Mouse (Mus musculus) cerebellum, postnatal 14 days (tissue): ENCODE data around the gene Slc15a5.

Source experiments
- DNase-seq, 2 experiments: peaks; one replicate each; pipeline ENCODE4 v3.0.0; 2021; ENCODE audit warnings: mixed read lengths in 2 of 2

The Slc15a5 gene

DNA sequence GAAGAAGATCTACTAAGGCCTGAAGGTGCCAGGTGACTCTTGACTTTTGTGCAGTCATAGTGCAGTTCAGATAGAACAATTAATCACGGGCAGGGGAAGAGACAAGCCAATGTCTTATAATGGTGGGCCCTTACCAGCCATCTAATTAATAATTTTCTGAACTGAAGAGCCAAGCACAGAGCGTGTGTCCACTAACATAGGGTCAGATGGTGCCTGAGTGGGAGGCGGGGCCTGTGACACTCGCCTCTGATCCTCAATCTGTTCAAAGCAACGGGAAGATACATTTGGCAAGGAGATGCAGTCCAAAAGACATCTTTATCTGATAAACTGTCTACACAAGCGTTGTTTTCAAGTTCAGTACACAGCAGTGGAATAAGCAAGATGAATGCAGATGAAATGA lies 122.1 kb downstream of the Slc15a5 start:
- DNase-seq: peak; percentile 26 to 32

DNA sequence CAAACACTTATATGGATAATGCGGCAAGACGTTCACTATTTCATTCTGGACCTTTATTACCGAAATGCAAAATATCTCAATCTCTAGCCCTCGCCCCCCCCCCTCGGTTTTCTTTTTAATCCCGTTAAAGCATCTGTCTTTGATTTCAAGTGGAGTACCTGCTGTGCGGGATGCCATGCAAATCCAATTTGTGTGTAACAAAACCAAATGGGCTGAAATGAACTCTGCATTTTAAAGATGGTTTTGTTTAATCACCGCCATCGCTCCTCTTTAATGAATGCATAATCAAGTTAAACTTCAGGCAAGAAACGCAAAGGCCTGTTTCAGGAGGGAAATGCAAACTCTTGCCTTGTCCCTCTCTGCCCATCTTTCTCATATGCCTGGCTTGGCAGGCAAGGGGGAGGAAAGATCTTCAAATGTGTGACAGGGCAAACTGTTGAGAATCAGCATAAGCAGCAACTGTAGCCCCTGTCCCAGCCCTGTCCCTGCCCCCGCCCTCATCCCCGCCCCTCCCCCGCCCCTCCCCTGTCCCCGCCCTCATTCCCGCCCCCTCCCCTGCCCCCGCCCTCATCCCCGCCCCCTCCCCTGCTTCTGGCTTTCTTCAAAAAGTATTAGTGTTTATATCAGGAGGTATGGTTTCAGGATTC lies 122.8 kb downstream of the Slc15a5 start:
- peak in 1 of 2 experiments; percentile 21 for DNase-seq

DNA sequence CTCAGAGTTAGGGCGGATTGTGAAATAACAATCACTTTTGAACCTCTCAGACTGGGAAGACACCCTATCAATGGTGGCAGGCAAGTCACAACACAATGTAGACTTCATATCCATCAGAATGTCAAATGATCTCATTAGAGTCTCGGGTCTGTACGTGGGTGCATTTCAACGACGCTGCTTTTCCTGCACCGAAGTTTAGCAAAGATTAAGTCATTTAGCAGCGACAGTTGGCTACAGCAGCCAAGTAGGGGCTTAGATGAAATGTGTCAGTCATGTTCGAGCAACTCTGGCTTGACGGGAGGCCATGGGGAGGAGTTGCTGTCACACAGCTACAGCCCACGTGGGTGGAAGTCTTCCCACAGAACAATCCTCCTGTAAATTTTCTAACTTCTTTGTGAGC lies 133.2 kb downstream of the Slc15a5 start:
- DNase-seq: no peak

DNA sequence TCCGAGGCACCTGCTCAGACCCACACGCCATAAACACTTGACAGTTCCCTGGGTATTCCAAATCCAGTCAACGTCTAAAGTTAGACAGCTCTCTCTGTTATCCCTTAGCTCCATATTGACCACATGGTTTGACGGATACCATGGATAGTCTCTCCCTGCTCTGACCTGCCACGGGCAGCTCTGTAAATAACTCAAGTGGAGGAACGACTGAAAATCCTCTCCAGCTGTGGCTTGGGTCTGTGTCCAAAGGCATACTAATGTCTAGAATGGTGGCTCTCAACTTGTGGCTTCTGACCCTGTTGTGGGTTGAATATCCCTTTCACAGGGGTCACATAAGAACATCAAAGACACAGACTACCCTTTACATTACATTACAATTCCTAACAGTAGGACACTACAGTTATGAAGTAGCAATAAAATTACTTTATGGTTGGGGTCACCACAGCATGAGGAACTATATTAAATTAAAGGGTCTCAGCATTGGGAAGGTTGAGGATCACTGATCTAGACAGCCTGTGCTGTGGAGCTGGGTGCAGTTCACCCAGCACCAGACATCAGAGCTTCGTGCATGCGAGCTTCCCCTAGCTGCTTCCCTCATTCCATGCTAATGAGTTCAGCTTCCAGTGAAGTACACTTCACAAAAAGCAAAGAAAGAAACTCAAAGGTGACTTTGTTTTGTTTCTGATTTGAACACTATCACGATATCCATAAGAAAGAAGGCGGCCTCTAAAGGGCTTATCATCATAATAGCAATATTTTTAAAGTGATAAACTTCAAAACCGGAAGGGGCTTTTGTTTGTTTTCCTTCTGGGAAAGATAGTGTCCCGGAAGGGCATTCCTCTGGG lies 139.1 kb downstream of the Slc15a5 start:
- no peak for DNase-seq

DNA sequence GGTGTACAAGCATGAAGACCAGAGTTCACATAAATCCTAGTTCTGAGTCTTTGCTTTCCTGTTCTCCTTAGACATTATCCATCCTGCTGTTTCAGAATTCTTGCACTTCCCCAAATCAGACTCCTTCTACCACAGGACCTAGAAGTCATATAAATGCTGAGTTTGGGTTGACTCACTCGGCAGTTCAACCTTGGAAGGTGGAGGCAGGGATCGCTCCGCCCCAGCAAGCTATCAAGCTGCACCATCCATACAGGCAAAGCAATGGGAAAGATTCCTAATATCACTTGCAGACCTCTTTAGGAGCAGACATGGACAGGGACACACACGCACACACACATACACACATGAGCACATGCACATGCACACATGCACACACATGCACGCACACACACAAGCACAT lies 142.2 kb downstream of the Slc15a5 start:
- DNase-seq: no peak

DNA sequence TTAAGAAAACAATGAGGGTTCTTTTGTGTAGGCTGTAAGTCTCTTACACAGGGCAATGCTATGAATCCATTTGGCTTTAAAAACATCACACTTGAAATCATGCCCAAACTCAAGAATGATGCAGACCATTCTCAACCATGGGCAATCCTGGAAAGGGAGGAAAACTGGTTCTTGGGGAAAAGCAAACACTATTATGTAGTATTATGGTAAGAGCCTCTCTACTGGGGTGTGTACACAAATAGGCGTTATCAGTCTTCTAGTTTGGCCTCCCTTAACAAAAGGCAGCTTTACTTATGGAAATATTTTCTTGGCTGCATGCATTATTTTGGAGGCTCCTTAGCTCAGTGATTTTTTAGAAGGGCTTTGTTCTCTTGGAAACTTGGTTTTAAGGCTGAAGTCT lies 143.4 kb downstream of the Slc15a5 start:
- DNase-seq: no peak

DNA sequence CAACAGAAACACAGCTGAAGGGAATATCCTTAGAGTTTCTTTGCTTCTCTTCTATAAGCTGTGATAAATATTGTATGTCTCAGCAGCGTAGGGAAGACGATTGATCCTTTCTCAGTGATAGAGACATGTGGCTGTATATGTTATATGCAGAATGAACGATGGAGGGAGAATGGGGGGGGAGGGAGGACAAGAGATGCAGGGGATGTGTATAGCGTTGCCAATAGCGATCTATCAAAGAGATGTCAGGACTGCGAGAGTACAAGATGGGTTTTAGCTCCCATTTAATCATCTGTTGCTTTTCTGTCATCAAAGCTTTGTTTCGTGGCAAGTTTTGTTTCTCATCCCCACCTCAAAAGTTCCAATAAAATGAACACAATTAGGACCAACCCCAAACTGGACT lies 143.9 kb downstream of the Slc15a5 start:
- no peak for DNase-seq

DNA sequence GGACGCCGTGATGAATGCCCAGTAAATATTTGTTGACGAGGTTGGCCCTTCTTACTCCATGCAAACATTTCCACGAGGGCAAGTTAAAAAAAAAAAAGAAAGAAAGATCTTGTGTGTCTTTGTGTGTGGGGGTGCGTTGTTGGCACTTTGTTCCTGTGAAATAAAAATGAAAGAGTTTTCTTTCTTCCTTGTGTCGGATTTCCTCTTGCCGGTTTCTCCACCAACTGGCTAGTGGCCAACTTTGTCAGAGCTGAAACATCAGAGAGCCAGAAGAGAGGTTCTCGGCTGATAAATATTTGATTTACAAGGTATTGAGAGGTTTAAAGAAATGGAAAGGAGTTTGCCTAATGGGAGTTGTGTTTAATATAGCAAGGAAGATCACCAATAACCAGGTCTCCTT lies 144.4 kb downstream of the Slc15a5 start:
- peak; percentile 48 to 63 for DNase-seq

DNA sequence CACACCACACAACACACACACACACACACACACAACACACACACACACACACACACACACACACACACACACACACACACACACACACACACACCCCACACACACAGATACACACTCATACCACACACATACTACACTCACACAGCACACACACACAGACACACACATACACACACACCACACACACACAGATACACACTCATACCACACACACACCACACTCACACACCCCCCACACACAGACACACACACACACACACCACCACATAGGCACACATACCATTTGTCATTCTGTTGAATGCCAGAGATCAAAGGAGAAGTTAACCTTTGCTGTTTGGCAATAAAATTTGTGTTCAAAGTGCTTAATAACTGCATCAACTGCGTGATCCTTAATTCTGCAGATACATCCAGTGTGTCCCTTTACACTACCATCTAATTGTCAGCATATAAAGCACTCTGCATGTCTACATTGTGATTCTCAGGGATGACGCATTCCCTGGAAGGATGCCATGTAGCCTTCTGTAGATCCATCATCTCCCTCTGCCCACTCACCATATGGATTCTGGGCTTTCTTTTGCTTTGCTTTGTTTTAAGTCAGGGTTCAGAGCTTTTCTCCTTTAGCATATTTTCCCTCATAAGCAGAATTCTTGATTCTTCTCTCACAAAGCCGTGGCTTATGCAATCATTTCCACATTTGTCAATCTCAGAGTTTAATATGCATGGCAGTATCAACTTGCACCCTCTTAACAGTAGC lies 145.0 kb downstream of the Slc15a5 start:
- DNase-seq: peak in 1 of 2 experiments; percentile 18
